Mouse (Mus musculus) G1E-ER4 (cell line): ENCODE measurements around the gene Olfr551. TPM values are rescaled to one million over a fixed set of nuclear protein-coding genes. Genes with fewer than 3 reads are reported as not detected.

Source experiments
- GATA1 ChIP-seq: IDR thresholded peaks from one replicate; pipeline ENCODE4 v1.8.0; 2012; ENCODE audit warnings: low read length, inconsistent platforms
- polyA plus RNA-seq: library from polyadenylated mRNA; stranded (reverse); fragments of >175 nt; gene quantifications from 2 replicates; pipeline ENCODE4 v1.2.3, GENCODE M21; 2012

The Olfr551 gene
- polyA plus RNA-seq: not detected in 2 replicates

GRCm38 (mm10) chr7:102591786-102592185, at the start of gene Olfr551:
Gene Olfr551, minus strand, starts transcription at chr7:102591886.
- TF ChIP-seq GATA1: no peak

- TF ChIP-seq GATA1: no peak
Observed at GRCm38 (mm10) chr7:102638132-102638531, 46.4 kb upstream of the Olfr551 start, which contains the start of gene Olfr554. Gene Olfr554, plus strand, starts transcription at chr7:102638432.

GRCm38 (mm10) chr7:102636665-102637064, 45.0 kb upstream of the Olfr551 start:
- no peak for TF ChIP-seq GATA1

- no peak for TF ChIP-seq GATA1
Observed at GRCm38 (mm10) chr7:102619608-102620007, 27.9 kb upstream of the Olfr551 start.

- TF ChIP-seq GATA1: no peak
Observed at GRCm38 (mm10) chr7:102618118-102618517, 26.4 kb upstream of the Olfr551 start, which contains the start of gene Olfr553. Gene Olfr553, minus strand, starts transcription at chr7:102618218.

GRCm38 (mm10) chr7:102597378-102598031, 5.8 kb upstream of the Olfr551 start, which contains the start of gene Olfr552:
Gene Olfr552, plus strand, starts transcription at chr7:102597770.
- TF ChIP-seq GATA1: no peak

GRCm38 (mm10) chr7:102575998-102576397, 15.7 kb downstream of the Olfr551 start:
- TF ChIP-seq GATA1: no peak

GRCm38 (mm10) chr7:102573174-102573830, 18.4 kb downstream of the Olfr551 start:
- TF ChIP-seq GATA1: no peak

GRCm38 (mm10) chr7:102571142-102571541, 20.5 kb downstream of the Olfr551 start, which contains the start of gene Olfr550:
Gene Olfr550, plus strand, starts transcription at chr7:102571442.
- no peak for TF ChIP-seq GATA1

- no peak for TF ChIP-seq GATA1
Observed at GRCm38 (mm10) chr7:102566219-102566618, 25.5 kb downstream of the Olfr551 start.

- TF ChIP-seq GATA1: no peak
Observed at GRCm38 (mm10) chr7:102564999-102565997, 26.4 kb downstream of the Olfr551 start, which contains the start of gene Trim21. Gene Trim21, minus strand, starts transcription at chr7:102565486.

GRCm38 (mm10) chr7:102553279-102553678, 38.4 kb downstream of the Olfr551 start:
- TF ChIP-seq GATA1: no peak

- TF ChIP-seq GATA1: no peak
Observed at GRCm38 (mm10) chr7:102549570-102549969, 42.1 kb downstream of the Olfr551 start, which contains the start of gene Olfr549. Gene Olfr549, plus strand, starts transcription at chr7:102549870.

- no peak for TF ChIP-seq GATA1
Observed at GRCm38 (mm10) chr7:102541251-102541650, 50.4 kb downstream of the Olfr551 start.

- TF ChIP-seq GATA1: no peak
Observed at GRCm38 (mm10) chr7:102540596-102540995, 51.1 kb downstream of the Olfr551 start, which contains the start of gene Olfr548-ps1. Gene Olfr548-ps1, plus strand, starts transcription at chr7:102540896.
